Mouse (Mus musculus) lung, embryonic 14.5 days (tissue): ENCODE data around the gene Olfr92. TPM values are rescaled to one million over a fixed set of nuclear protein-coding genes. Genes with fewer than 3 reads are reported as not detected.

Source experiments
- ATAC-seq: fragments of 200-750 bp; cut with Nextera tagmentation; 2 replicates; pipeline ENCODE4 v1.8.0; 2017; ENCODE audit warnings: mild to moderate bottlenecking, moderate TSS enrichment, moderate library complexity; ENCODE audit not compliant: insufficient read depth
- DNase-seq: peaks from one replicate; pipeline ENCODE4 v3.0.0-alpha.2; 2015
- H3K27ac ChIP-seq: fragments of 300-500 bp; sonication (generic); 2 replicates; pipeline ENCODE4 v1.5.1; 2014; ENCODE audit warnings: low read depth, mild to moderate bottlenecking, moderate library complexity
- H3K27me3 ChIP-seq: fragments of 300-500 bp; sonication (generic); 2 replicates; pipeline ENCODE4 v1.6.1; 2014; ENCODE audit warnings: low read length, control low read depth; ENCODE audit not compliant: insufficient read depth
- H3K36me3 ChIP-seq: fragments of 300-500 bp; sonication (generic); 2 replicates; pipeline ENCODE4 v1.6.1; 2014; ENCODE audit warnings: control low read depth; ENCODE audit not compliant: insufficient read depth
- H3K4me1 ChIP-seq: fragments of 300-500 bp; sonication (generic); 2 replicates; pipeline ENCODE4 v1.6.1; 2014; ENCODE audit warnings: antibody characterized with exemption, control low read depth; ENCODE audit not compliant: insufficient read depth
- H3K4me2 ChIP-seq: fragments of 300-500 bp; sonication (generic); 2 replicates; pipeline ENCODE4 v1.6.1; 2014; ENCODE audit warnings: mild to moderate bottlenecking
- H3K4me3 ChIP-seq: fragments of 300-500 bp; sonication (generic); 2 replicates; pipeline ENCODE4 v1.5.1; 2014; ENCODE audit warnings: low read depth, low read length
- H3K9ac ChIP-seq: fragments of 300-500 bp; sonication (generic); 2 replicates; pipeline ENCODE4 v1.6.1; 2014
- H3K9me3 ChIP-seq: fragments of 300-500 bp; sonication (generic); 2 replicates; pipeline ENCODE4 v1.6.1; 2016; ENCODE audit warnings: low read depth, low read length, control low read depth
- CTCF ChIP-seq: IDR thresholded peaks from 2 replicates; pipeline ENCODE4 v1.5.1; 2016; ENCODE audit warnings: antibody characterized with exemption, low read depth
- WGBS: fragments of 180-500 bp; shearing (Covaris S2); extraction: QIAGEN DNeasy Blood & Tissue Kit; methylation state at CpG from one replicate; pipeline ENCODE4 v1.1.7; 2014; 5-methylcytosine and 5-hydroxymethylcytosine counted together
- polyA plus RNA-seq: library from polyadenylated mRNA; unstranded; fragments of >200 nt; fragmentation: Nextera tagmentation; extraction: Ambion mirVana; gene quantifications from 2 replicates; pipeline ENCODE4 v1.2.1, GENCODE M21; 2014

Olfr92 gene
- polyA plus RNA-seq, 1 experiment from 2014 or later: not detected

DNA sequence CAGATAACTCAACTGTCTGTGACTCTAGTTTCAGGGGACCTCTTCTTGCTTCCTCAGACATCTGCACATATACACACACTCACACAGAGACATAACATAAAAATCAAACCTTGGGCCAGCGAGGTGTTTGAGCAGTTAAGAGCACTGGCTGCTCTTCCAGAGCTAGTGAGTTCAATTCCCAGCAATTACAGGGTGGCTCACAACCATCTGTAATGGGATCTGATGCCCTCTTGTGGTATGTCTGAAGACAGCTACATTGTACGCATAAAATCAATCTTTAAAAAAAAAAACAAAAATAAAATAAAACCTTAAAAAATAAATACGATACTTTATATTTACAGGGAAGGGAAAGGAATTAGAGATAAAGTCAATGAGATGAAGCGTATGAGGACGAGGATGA, 35.3 kb downstream of the Olfr92 start:
- TF ChIP-seq CTCF: peak; percentile 41; the same call in 1 of the 2 replicates
- no peak for ATAC-seq
- H3K27ac ChIP-seq: no peak overlapping the region
- 61% methylated on average over 5 of the region's 5 CpGs for WGBS
- no peak overlapping the region for H3K4me3 ChIP-seq
- no peak overlapping the region for H3K4me2 ChIP-seq
- no peaks in the 10 kb centered on the region for H3K9me3 ChIP-seq
- H3K27me3 ChIP-seq: no peaks in the 10 kb centered on the region
- peak; percentile 32 for DNase-seq
- no peak overlapping the region for H3K9ac ChIP-seq
- H3K36me3 ChIP-seq: no peaks in the 10 kb centered on the region
- H3K4me1 ChIP-seq: no peaks in the 10 kb centered on the region

DNA sequence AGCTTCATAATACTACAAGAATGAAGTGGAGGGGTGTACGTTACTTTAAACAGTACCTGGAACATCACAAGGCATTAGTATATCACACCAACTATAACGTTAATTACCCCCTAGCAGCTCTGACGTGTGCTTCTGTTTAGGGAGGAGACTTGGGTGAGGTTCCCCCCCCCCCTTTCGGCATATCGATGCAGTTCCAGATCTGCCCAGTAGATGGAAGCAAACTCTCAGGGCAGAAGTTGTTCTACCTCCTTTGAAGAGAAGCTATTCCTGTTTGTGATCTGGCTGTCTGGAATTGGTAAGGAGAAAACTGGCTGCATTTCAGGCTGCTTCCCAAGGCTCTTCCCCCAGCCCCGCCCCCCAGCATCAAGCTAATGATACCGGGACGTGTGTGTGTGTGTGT, 36.6 kb downstream of the Olfr92 start:
- Histone ChIP-seq H3K27me3 (no peaks in the 10 kb centered on the region), H3K4me1 (no peaks in the 10 kb centered on the region), H3K9ac (no peak overlapping the region), H3K27ac (no peak overlapping the region), H3K9me3 (no peaks in the 10 kb centered on the region), H3K4me3 (no peak overlapping the region), H3K36me3 (no peaks in the 10 kb centered on the region), H3K4me2 (no peak overlapping the region)
- peak; percentile 90 for TF ChIP-seq CTCF
- 5% methylated on average over 8 of the region's 8 CpGs for WGBS
- ATAC-seq: peak; percentile 80
- DNase-seq: peak; percentile 85

DNA sequence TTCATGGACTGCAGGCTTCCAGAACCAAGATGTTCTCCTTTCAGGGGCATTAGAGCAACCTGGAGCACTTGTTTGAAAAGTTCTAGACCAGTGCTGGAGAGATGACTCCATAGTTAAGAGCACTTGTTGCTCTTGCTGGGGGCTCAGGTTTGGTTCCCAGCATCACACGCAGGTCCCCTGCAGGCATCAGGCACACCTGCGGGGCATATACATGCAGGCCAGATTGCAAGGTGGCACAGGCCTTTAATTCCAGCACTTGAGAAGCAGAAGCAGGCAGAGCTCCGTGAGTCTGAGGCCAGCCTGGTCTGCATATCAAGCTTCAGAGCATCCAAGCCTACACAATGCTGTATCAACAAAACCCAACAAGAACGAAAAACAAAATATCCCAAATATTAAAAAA, 38.2 kb downstream of the Olfr92 start:
- ATAC-seq: no peak
- H3K27ac ChIP-seq: no peak overlapping the region
- WGBS: 78% methylated on average over 4 of the region's 4 CpGs

DNA sequence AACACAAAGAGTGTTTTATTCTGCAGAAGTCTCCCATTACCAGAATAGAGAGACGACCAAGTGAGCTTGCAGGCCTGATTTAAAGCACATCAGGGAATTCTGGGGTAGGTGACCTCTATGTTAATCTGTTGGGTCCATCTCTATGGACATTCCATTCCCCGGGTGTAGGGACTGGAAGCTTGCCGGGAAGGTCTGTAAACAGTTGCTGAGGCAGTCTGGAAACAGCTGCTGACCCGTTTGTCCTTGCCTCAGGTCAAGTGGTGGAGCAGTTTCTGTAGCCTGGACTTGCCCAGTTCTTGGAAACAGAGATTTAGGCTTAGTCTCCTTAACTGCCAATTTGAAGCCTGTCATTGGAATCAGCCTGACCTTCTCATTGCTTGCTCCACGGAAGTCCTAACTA, 39.8 kb downstream of the Olfr92 start:
- no peak overlapping the region for H3K9ac ChIP-seq
- peak; percentile 8 for DNase-seq
- H3K4me2 ChIP-seq: no peak overlapping the region
- H3K4me1 ChIP-seq: no peaks in the 10 kb centered on the region
- no peak overlapping the region for H3K4me3 ChIP-seq
- TF ChIP-seq CTCF: no peak
- peaks cover 16% of the 10 kb centered on the region; the same call in 1 of the 2 replicates for H3K36me3 ChIP-seq
- H3K9me3 ChIP-seq: no peaks in the 10 kb centered on the region
- WGBS: 6% methylated on average over 5 of the region's 5 CpGs
- H3K27ac ChIP-seq: no peak overlapping the region
- ATAC-seq: no peak
- H3K27me3 ChIP-seq: no peaks in the 10 kb centered on the region

More for the DNA sequence above, 38.2 kb downstream of the Olfr92 start:
- Histone ChIP-seq H3K4me3 (no peak overlapping the region), H3K9me3 (no peaks in the 10 kb centered on the region), H3K36me3 (0 out of 2 replicates have a peak, but pooled peaks cover 4% of the 10 kb centered on the region), H3K9ac (no peak overlapping the region), H3K4me1 (no peaks in the 10 kb centered on the region), H3K27me3 (no peaks in the 10 kb centered on the region), H3K4me2 (no peak overlapping the region)
- TF ChIP-seq CTCF: no peak
- no peak for DNase-seq

DNA sequence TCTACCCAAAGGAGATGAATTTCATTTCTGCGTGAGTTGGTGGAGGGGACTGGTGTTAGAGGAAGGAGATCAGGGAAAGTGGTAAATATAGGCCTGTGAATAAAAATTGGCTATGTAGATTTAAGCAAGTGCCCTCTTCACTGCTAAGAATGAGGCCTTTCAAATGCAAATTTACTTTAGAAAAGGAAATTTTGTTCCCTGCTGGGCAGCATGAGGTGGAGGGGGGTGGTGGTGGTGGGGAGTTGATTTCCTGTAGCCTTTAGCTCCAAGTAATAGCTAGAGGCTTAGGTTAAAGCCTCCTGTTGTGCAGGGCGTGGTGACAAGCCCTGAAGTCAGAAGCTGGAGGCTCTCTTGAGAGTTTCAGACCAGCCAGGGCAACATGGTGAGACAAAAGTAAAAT, 40.9 kb downstream of the Olfr92 start:
- ATAC-seq: no peak
- no peaks in the 10 kb centered on the region for H3K4me1 ChIP-seq
- 43% methylated on average over 2 of the region's 2 CpGs for WGBS

DNA sequence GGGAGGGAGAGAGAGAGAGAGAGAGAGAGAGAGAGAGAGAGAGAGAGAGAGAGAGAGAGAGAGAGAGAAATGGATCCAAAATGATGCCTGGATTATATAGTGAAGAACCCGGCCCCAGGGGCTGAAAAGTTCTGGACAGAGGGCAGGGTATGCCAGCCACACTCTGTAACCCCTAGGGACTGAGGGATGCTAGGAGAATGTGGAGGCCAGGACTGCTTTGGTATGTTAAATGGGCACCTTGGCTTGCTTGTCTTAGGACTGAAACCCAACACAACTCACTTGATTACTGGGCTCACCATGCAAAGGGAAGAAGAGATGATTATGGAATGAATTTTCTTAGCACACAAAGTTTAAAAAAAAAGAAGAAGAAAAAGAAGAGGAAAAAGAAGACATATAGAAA, 41.7 kb downstream of the Olfr92 start:
- ATAC-seq: no peak
- Histone ChIP-seq H3K27ac (no peak overlapping the region), H3K4me1 (no peaks in the 10 kb centered on the region), H3K9me3 (no peaks in the 10 kb centered on the region), H3K27me3 (no peaks in the 10 kb centered on the region), H3K4me2 (no peak overlapping the region), H3K4me3 (no peak overlapping the region), H3K9ac (no peak overlapping the region), H3K36me3 (peaks cover 34% of the 10 kb centered on the region)
- no peak for DNase-seq
- WGBS: 46% methylated on average over 1 of the region's 1 CpGs
- TF ChIP-seq CTCF: no peak

More for the DNA sequence above, 40.9 kb downstream of the Olfr92 start:
- no peak overlapping the region for H3K27ac ChIP-seq
- no peak overlapping the region for H3K4me2 ChIP-seq
- H3K27me3 ChIP-seq: no peaks in the 10 kb centered on the region
- H3K9ac ChIP-seq: no peak overlapping the region
- no peaks in the 10 kb centered on the region for H3K9me3 ChIP-seq
- TF ChIP-seq CTCF: no peak
- H3K4me3 ChIP-seq: no peak overlapping the region
- peaks cover 28% of the 10 kb centered on the region for H3K36me3 ChIP-seq
- no peak for DNase-seq

DNA sequence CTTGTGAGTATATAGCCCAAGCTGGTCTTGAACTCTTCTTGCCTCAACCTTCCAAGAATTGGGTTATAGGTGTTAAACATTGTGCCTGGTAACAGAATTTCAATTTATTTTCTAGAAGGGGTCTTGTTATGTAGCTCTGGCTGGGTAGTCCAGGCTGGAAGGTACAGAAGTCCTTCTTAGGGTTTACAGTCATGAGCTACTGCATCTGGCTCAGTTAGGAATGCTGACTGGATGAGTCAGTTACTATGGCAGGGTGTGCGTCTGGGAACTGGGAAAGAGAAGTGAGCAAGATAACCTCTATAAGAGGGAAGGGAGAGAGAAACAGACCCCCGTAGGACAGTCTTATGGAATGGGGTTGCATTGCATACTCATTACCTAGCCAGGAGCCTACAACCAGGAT, 44.1 kb downstream of the Olfr92 start:
- ATAC-seq (no peak), DNase-seq (no peak)
- H3K9me3 ChIP-seq: no peaks in the 10 kb centered on the region
- no peaks in the 10 kb centered on the region for H3K27me3 ChIP-seq
- no peak for TF ChIP-seq CTCF
- H3K4me1 ChIP-seq: no peaks in the 10 kb centered on the region
- no peak overlapping the region for H3K4me3 ChIP-seq
- H3K9ac ChIP-seq: no peak overlapping the region
- peaks cover 50% of the 10 kb centered on the region for H3K36me3 ChIP-seq
- no peak overlapping the region for H3K27ac ChIP-seq
- no peak overlapping the region for H3K4me2 ChIP-seq
- 81% methylated on average over 2 of the region's 2 CpGs for WGBS

DNA sequence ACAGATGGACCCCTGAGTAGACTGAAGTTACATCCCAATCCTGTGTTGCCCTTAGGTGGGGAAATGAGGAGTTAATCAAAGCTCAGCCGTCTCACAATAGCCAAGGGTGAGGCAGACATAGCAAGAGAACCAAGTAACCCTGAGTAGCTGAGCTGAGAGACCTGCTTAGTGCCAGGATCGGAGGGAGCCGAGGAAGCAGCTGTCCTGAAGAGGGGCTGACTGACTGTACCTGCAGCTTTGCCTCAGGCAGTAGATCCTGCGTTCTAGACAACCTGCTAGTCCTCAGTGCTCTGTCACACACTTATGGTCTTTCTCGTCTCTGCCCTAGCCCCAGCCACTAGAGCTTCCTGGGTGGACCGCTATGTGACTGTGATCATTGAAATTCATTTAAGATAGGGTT, 44.7 kb downstream of the Olfr92 start:
- Histone ChIP-seq H3K27me3 (no peaks in the 10 kb centered on the region), H3K36me3 (peaks cover 52% of the 10 kb centered on the region), H3K4me3 (no peak overlapping the region), H3K9ac (no peak overlapping the region), H3K4me2 (no peak overlapping the region), H3K4me1 (no peaks in the 10 kb centered on the region), H3K27ac (no peak overlapping the region), H3K9me3 (no peaks in the 10 kb centered on the region)
- no peak for TF ChIP-seq CTCF
- DNase-seq (no peak), ATAC-seq (no peak)
- WGBS: 84% methylated on average over 6 of the region's 6 CpGs
